12 mouse cellular contexts compared by ENCODE assay signal in the genomic region with DNA sequence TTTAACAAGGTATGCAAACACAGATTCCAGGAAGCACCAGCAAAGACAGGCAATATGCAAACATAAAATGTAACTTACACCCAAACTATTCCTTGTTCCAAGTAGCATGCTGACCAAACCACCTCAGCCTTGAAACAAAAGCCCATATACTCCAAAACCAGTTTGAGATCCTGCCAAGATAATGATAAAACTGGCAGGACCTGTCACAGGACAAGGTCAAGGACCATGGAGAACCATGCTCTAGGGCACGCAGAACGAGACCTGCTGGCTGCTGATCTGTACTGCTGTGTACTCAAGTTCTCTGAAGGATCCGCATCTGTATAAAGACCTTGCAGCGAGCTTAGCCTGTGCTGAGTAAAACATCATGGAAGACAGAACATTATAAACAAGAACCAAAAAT. TPM values are rescaled to one million over a fixed set of nuclear protein-coding genes. Genes with fewer than 3 reads are reported as not detected.
A peak's percentile ranks its signal among the peaks of the same experiment; 100 is the strongest.
DNase-seq lines count a peak whose midpoint lies in the region; ATAC-seq and TF ChIP-seq lines count a peak whose summit lies in the region.
"Had no signal": no experiment of that assay in that cellular context is flagged by ENCODE, and none has a peak within 500 bp of the region (broad histone marks: within the 10 kb centered on the region; RNA-seq: fewer than 3 reads in every experiment).

No protein-coding gene starts in this region.

- H3K9me3 ChIP-seq in kidney, embryonic 15.5 days (replicated peaks) = no peaks in the 10 kb centered on the region
- no peaks in the 10 kb centered on the region for H3K9me3 ChIP-seq in hindbrain, embryonic 13.5 days
- H3K9me3 ChIP-seq: heart, embryonic 13.5 days; liver, embryonic 15.5 days had no signal

- no peak for DNase-seq in kidney, adult 2 months
- peak; percentile 19 for DNase-seq in testis, postnatal 14 days (ENCODE audit: low spot score)
- no peak for DNase-seq in testis, postnatal 10 days (ENCODE audit: low spot score)
- no peak for DNase-seq in heart, adult 18-20 months
- DNase-seq in ovary, postnatal 10 days (ENCODE audit: low spot score) = no peak

- H3K4me3 ChIP-seq in kidney, embryonic 15.5 days (replicated peaks) = no peak overlapping the region
- H3K4me3 ChIP-seq in kidney, adult 2 months (ENCODE audit: insufficient read depth, low read depth, low read length) = no peak overlapping the region
- H3K4me3 ChIP-seq in hindbrain, embryonic 13.5 days = peak overlapping the region; percentile 97
- H3K4me3 ChIP-seq in olfactory bulb, adult 2 months (ENCODE audit: insufficient read depth, low read depth, low read length) = peak overlapping the region; percentile 24; the same call in 1 of the 2 replicates
- H3K4me3 ChIP-seq: liver, embryonic 15.5 days had no signal

- no peak for ATAC-seq in kidney, embryonic 15.5 days (replicated peaks; ENCODE audit: low FRiP score)
- no peak for ATAC-seq in hindbrain, embryonic 13.5 days (ENCODE audit: low FRiP score)
- ATAC-seq: activated CD4-positive, CD25-positive, alpha-beta regulatory T cell, adult 4 months; intestine, embryonic 16.5 days had no signal

- 85% methylated on average over 4 of the region's 4 CpGs for WGBS in kidney, embryonic 15.5 days
- 75% methylated on average over 4 of the region's 4 CpGs for WGBS in kidney, adult 2 months
- WGBS in hindbrain, embryonic 13.5 days = 88% methylated on average over 4 of the region's 4 CpGs
- WGBS in olfactory bulb, adult 2 months = 77% methylated on average over 4 of the region's 4 CpGs

- H3K4me2 ChIP-seq in kidney, embryonic 15.5 days = peak overlapping the region; percentile 86; the same call in 1 of the 2 replicates
- H3K4me2 ChIP-seq in hindbrain, embryonic 13.5 days = peak overlapping the region; percentile 67
- H3K4me2 ChIP-seq: liver, embryonic 15.5 days had no signal

- no peak for TF ChIP-seq POLR2A in kidney, adult 2 months (IDR thresholded peaks at IDR 0.05; ENCODE audit: low read depth, low read length)
- TF ChIP-seq POLR2A in olfactory bulb, adult 2 months (IDR thresholded peaks at IDR 0.05; ENCODE audit: insufficient read depth, low read depth, low read length) = no peak

- no peak for TF ChIP-seq CTCF in kidney, adult 2 months (conservative IDR thresholded peaks at IDR 0.05; ENCODE audit: insufficient read depth, insufficient read length, low read depth, low read length)
- no peak for TF ChIP-seq CTCF in olfactory bulb, adult 2 months (IDR thresholded peaks at IDR 0.05; ENCODE audit: insufficient read depth, low read depth, low read length)

- H3K27me3 ChIP-seq in kidney, embryonic 15.5 days = no peaks in the 10 kb centered on the region
- no peaks in the 10 kb centered on the region for H3K27me3 ChIP-seq in kidney, adult 2 months (replicated peaks; ENCODE audit: control insufficient read depth, insufficient read depth, low read length)
- H3K27me3 ChIP-seq in hindbrain, embryonic 13.5 days = no peaks in the 10 kb centered on the region
- H3K27me3 ChIP-seq: heart, embryonic 13.5 days had no signal

- no peak overlapping the region for H3K27ac ChIP-seq in kidney, embryonic 15.5 days
- no peak overlapping the region for H3K27ac ChIP-seq in kidney, adult 2 months (ENCODE audit: insufficient read depth, low read depth, low read length)
- H3K27ac ChIP-seq in hindbrain, embryonic 13.5 days = no peak overlapping the region
- H3K27ac ChIP-seq in olfactory bulb, adult 2 months (ENCODE audit: insufficient read depth, low read depth, low read length) = no peak overlapping the region
- H3K27ac ChIP-seq: heart, embryonic 13.5 days; liver, embryonic 15.5 days had no signal

- no peak overlapping the region for H3K9ac ChIP-seq in kidney, embryonic 15.5 days
- peak overlapping the region; percentile 82 for H3K9ac ChIP-seq in hindbrain, embryonic 13.5 days
- H3K9ac ChIP-seq: heart, embryonic 13.5 days; liver, embryonic 15.5 days had no signal

- H3K36me3 ChIP-seq in kidney, embryonic 15.5 days = no peaks in the 10 kb centered on the region
- H3K36me3 ChIP-seq in kidney, adult 2 months (ENCODE audit: control insufficient read depth, insufficient read depth, low read length) = no peaks in the 10 kb centered on the region
- no peaks in the 10 kb centered on the region for H3K36me3 ChIP-seq in hindbrain, embryonic 13.5 days
- H3K36me3 ChIP-seq: heart, embryonic 13.5 days; liver, embryonic 15.5 days had no signal

- peaks cover 12% of the 10 kb centered on the region for H3K4me1 ChIP-seq in kidney, embryonic 15.5 days
- H3K4me1 ChIP-seq in kidney, adult 2 months (ENCODE audit: control insufficient read depth, insufficient read depth, low read length) = no peaks in the 10 kb centered on the region
- H3K4me1 ChIP-seq in hindbrain, embryonic 13.5 days (replicated peaks) = peaks cover 23% of the 10 kb centered on the region
- H3K4me1 ChIP-seq in olfactory bulb, adult 2 months (ENCODE audit: control insufficient read depth, insufficient read depth, low read length) = peaks cover 3% of the 10 kb centered on the region; the same call in 1 of the 2 replicates

RNA-seq across cellular contexts. Expression of a gene that starts 1.8 kb away (rescaled TPM):
- 1.7 and 1.8 TPM in 2 replicates for polyA plus RNA-seq in kidney, embryonic 15.5 days (2015; fragmentation: Nextera tagmentation; extraction: Ambion mirVana)
- 1.7 and 4.3 TPM in 2 replicates for polyA plus RNA-seq in kidney, adult 2 months (2012; rRNA removed)
- polyA plus RNA-seq in hindbrain, embryonic 13.5 days (2015; fragmentation: Nextera tagmentation; extraction: Ambion mirVana) = 12.5 and 13.3 TPM in 2 replicates
- polyA plus RNA-seq in olfactory bulb, adult 2 months (2012; ENCODE audit: insufficient read depth, insufficient read length, low replicate concordance, missing spikeins) = not detected in 2 replicates
- total RNA-seq in heart, adult 18-20 months (2021) = 1 to 10 TPM; 5.8 to 6.9 TPM

RNA-seq across cellular contexts. Expression of a gene that starts 2.4 kb away (rescaled TPM):
- 13.4 and 13.8 TPM in 2 replicates for polyA plus RNA-seq in kidney, embryonic 15.5 days (2015; fragmentation: Nextera tagmentation; extraction: Ambion mirVana)
- polyA plus RNA-seq in kidney, adult 2 months (2012; rRNA removed) = 6.1 and 6.6 TPM in 2 replicates
- polyA plus RNA-seq in hindbrain, embryonic 13.5 days (2015; fragmentation: Nextera tagmentation; extraction: Ambion mirVana) = 33.8 and 34.2 TPM in 2 replicates
- 60.2 TPM in 1 of 2 replicates, not detected in the other for polyA plus RNA-seq in olfactory bulb, adult 2 months (2012; ENCODE audit: insufficient read depth, insufficient read length, low replicate concordance, missing spikeins)
- 10 to 100 TPM in 1 of 2 experiments, 1 to 10 TPM in 1; 9.7 to 12.1 TPM for total RNA-seq in heart, adult 18-20 months (2021)

Comparison
In these comparisons a context has a peak if more than half of its experiments do, and no peak if none do; other contexts are left out.
1. H3K4me3 ChIP-seq: peak in hindbrain, embryonic 13.5 days (single experiment) and olfactory bulb, adult 2 months (single experiment); none in kidney, embryonic 15.5 days (single experiment) and kidney, adult 2 months (single experiment).